Mouse (Mus musculus) lung, adult 2 months (tissue): Measurements from ENCODE around the gene Casq2.

ENCODE experiments used
- CTCF ChIP-seq: fragments of 200-500 bp; IDR thresholded peaks from 2 replicates; pipeline ENCODE4 v1.5.1; 2011; ENCODE audit warnings: mild to moderate bottlenecking, low read length, control low read depth; ENCODE audit not compliant: insufficient read depth
- POLR2A ChIP-seq: fragments of 200-500 bp; IDR thresholded peaks from 2 replicates; pipeline ENCODE4 v1.6.1; 2011; ENCODE audit warnings: low read depth, mild to moderate bottlenecking, control low read depth, low read length, borderline replicate concordance; ENCODE audit errors: extremely low read depth

DNA sequence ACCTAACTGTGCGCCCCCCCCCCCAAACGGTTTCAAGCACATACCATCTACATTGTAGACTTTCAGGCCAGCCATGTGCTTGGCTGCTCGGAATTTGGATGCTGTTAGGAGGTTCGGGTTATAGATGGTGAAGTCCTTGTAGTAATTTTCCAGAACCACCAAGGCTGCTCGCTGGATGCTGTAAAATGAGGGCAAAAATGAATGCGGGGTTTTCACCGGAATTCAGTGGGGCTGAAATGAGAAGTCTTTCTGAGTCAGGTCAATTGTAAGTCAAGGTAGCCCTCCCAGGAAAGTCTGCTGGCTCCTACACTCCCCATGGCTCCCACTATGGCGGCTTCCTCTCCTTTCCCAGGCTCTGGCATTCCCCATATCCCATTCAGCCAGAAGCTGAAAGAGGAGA is 80.6 kb downstream of the Casq2 start:
- TF ChIP-seq CTCF = no peak
- TF ChIP-seq POLR2A = no peak
